Mouse (Mus musculus): ENCODE data around the gene Slc23a4. TPM values are rescaled to one million over a fixed set of nuclear protein-coding genes. Genes with fewer than 3 reads are reported as not detected.

Slc23a4 gene
- polyA plus RNA-seq (2012; rRNA removed) = 8.4 and 8.5 TPM in 2 replicates

GRCm38 (mm10) chr6:34988081-34988761 lies at the start of gene Slc23a4:
Gene Slc23a4 (minus strand): TSS chr6:34988404.

GRCm38 (mm10) chr6:34919956-34920355 lies 68.2 kb downstream of the Slc23a4 start, which contains the start of gene Stra8:
Gene Stra8 (plus strand): TSS chr6:34920163.

GRCm38 (mm10) chr6:34910371-34911219 lies 77.6 kb downstream of the Slc23a4 start, which contains the start of gene Wdr91:
Gene Wdr91 (minus strand): TSS chr6:34910876.

Other genes starting within 250 kb of the Slc23a4 start
- 1.2 TPM in 2 replicates for gene Agbl3, start 208.0 kb downstream of the Slc23a4 start, polyA plus RNA-seq (2012; rRNA removed)
- gene Tmem140, start 125.3 kb downstream of the Slc23a4 start, polyA plus RNA-seq (2012; rRNA removed) = 27.6 and 40.1 TPM in 2 replicates
- gene Cyren, start 110.3 kb downstream of the Slc23a4 start, polyA plus RNA-seq (2012; rRNA removed) = 3.7 and 4.4 TPM in 2 replicates
- 8.5 and 9.7 TPM in 2 replicates for gene Wdr91, start 77.5 kb downstream of the Slc23a4 start, polyA plus RNA-seq (2012; rRNA removed)
- gene Stra8, start 68.2 kb downstream of the Slc23a4 start, polyA plus RNA-seq (2012; rRNA removed) = not detected in 2 replicates
- 5.2 and 5.7 TPM in 2 replicates for gene Cnot4, start 145.3 kb upstream of the Slc23a4 start, polyA plus RNA-seq (2012; rRNA removed)
- 7.2 and 9.0 TPM in 2 replicates for gene Nup205, start 189.0 kb upstream of the Slc23a4 start, polyA plus RNA-seq (2012; rRNA removed)